Mouse (Mus musculus): ENCODE results near the gene Cxcl5. TPM values are rescaled to one million over a fixed set of nuclear protein-coding genes. Genes with fewer than 3 reads are reported as not detected.

The Cxcl5 gene
- polyA plus RNA-seq, 1 experiment from 2014 or later = not detected

Small RNAs within 50 kb of the gene (microRNA-seq; reads per million reads assigned to microRNA genes)
- not detected for gene Gm24322

Other genes with a start within 250 kb of the Cxcl5 start
- gene Afm, start 240.4 kb upstream of the Cxcl5 start, polyA plus RNA-seq (2016; fragmentation: Nextera tagmentation; extraction: Ambion mirVana) = not detected in 2 replicates
- gene 5830473C10Rik, start 198.3 kb upstream of the Cxcl5 start, polyA plus RNA-seq (2016; fragmentation: Nextera tagmentation; extraction: Ambion mirVana) = not detected in 2 replicates
- gene Rassf6, start 118.7 kb upstream of the Cxcl5 start, polyA plus RNA-seq (2016; fragmentation: Nextera tagmentation; extraction: Ambion mirVana) = 0.69 and 1.1 TPM in 2 replicates
- gene Ppbp, start 9.2 kb downstream of the Cxcl5 start, polyA plus RNA-seq (2016; fragmentation: Nextera tagmentation; extraction: Ambion mirVana) = 12.1 and 12.8 TPM in 2 replicates
- gene Pf4, start 13.1 kb downstream of the Cxcl5 start, polyA plus RNA-seq (2016; fragmentation: Nextera tagmentation; extraction: Ambion mirVana) = 54.2 and 54.9 TPM in 2 replicates
- 0.06 TPM in 1 of 2 replicates, not detected in the other for gene Cxcl3, start 26.7 kb downstream of the Cxcl5 start, polyA plus RNA-seq (2016; fragmentation: Nextera tagmentation; extraction: Ambion mirVana)
- gene Cxcl15, start 35.2 kb downstream of the Cxcl5 start, polyA plus RNA-seq (2016; fragmentation: Nextera tagmentation; extraction: Ambion mirVana) = not detected in 2 replicates
- gene Cxcl1, start 131.9 kb downstream of the Cxcl5 start, polyA plus RNA-seq (2016; fragmentation: Nextera tagmentation; extraction: Ambion mirVana) = 0.31 and 0.49 TPM in 2 replicates
- gene Cxcl2, start 144.5 kb downstream of the Cxcl5 start, polyA plus RNA-seq (2016; fragmentation: Nextera tagmentation; extraction: Ambion mirVana) = 0.22 TPM in 1 of 2 replicates, not detected in the other
- gene Mthfd2l, start 171.8 kb downstream of the Cxcl5 start, polyA plus RNA-seq (2016; fragmentation: Nextera tagmentation; extraction: Ambion mirVana) = 72.9 and 78.5 TPM in 2 replicates

Data from limb, embryonic 12.5 days (tissue).